Mouse (Mus musculus) stomach, postnatal 0 days (tissue): ENCODE data around the gene Syne3. TPM values are rescaled to one million over a fixed set of nuclear protein-coding genes. Genes with fewer than 3 reads are reported as not detected.

ENCODE experiments used
- ATAC-seq: fragments of 200-750 bp; cut with Nextera tagmentation; 2 replicates; pipeline ENCODE4 v1.8.0; 2017; ENCODE audit not compliant: low FRiP score, low TSS enrichment
- DNase-seq: peaks from one replicate; pipeline ENCODE4 v3.0.0-alpha.2; 2016; ENCODE audit warnings: low spot score
- H3K27ac ChIP-seq: fragments of 300-500 bp; sonication (generic); replicated peaks from 2 replicates; pipeline ENCODE4 v1.5.1; 2014; ENCODE audit warnings: mild to moderate bottlenecking, control low read depth
- H3K27me3 ChIP-seq: fragments of 300-500 bp; sonication (generic); 2 replicates; pipeline ENCODE4 v1.6.1; 2014; ENCODE audit warnings: low read length; ENCODE audit not compliant: control insufficient read depth, insufficient read depth
- H3K36me3 ChIP-seq: fragments of 300-500 bp; sonication (generic); 2 replicates; pipeline ENCODE4 v1.6.1; 2014; ENCODE audit warnings: low read length, mixed read lengths; ENCODE audit not compliant: control insufficient read depth, insufficient read depth
- H3K4me1 ChIP-seq: fragments of 300-500 bp; sonication (generic); replicated peaks from 2 replicates; pipeline ENCODE4 v1.6.1; 2014; ENCODE audit warnings: antibody characterized with exemption; ENCODE audit not compliant: control insufficient read depth, insufficient read depth
- H3K4me2 ChIP-seq: fragments of 300-500 bp; sonication (generic); replicated peaks from 2 replicates; pipeline ENCODE4 v1.6.1; 2014; ENCODE audit warnings: low read depth, mild to moderate bottlenecking, control low read depth, moderate library complexity
- H3K4me3 ChIP-seq: fragments of 300-500 bp; sonication (generic); 2 replicates; pipeline ENCODE4 v1.5.1; 2014; ENCODE audit warnings: low read depth, low read length, control low read depth
- H3K9ac ChIP-seq: fragments of 300-500 bp; sonication (generic); 2 replicates; pipeline ENCODE4 v1.6.1; 2014; ENCODE audit warnings: mild to moderate bottlenecking, low read length, control low read depth, mixed read lengths
- H3K9me3 ChIP-seq: fragments of 300-500 bp; sonication (generic); 2 replicates; pipeline ENCODE4 v1.6.1; 2016; ENCODE audit warnings: low read length; ENCODE audit not compliant: control insufficient read depth
- CTCF ChIP-seq: IDR thresholded peaks from 2 replicates; pipeline ENCODE4 v1.5.1; 2016; ENCODE audit warnings: antibody characterized with exemption, low read depth, mild to moderate bottlenecking, moderate library complexity
- EP300 ChIP-seq: optimal IDR thresholded peaks from 2 replicates; pipeline ENCODE3; 2016; ENCODE audit warnings: antibody characterized with exemption
- WGBS: fragments of 180-500 bp; shearing (Covaris S2); extraction: QIAGEN DNeasy Blood & Tissue Kit; methylation state at CpG from one replicate; pipeline ENCODE4 v1.1.7; 2014; 5-methylcytosine and 5-hydroxymethylcytosine counted together
- polyA plus RNA-seq: library from polyadenylated mRNA; unstranded; fragments of >200 nt; fragmentation: Nextera tagmentation; extraction: Ambion mirVana; gene quantifications from 2 replicates; pipeline ENCODE4 v1.2.1, GENCODE M21; 2015

The Syne3 gene
- polyA plus RNA-seq, 1 experiment from 2014 or later = 0.72 TPM

- no peak for TF ChIP-seq EP300
- no peak for TF ChIP-seq CTCF
- Histone ChIP-seq H3K4me2 (no peak overlapping the region), H3K9me3 (no peaks in the 10 kb centered on the region), H3K9ac (no peak overlapping the region), H3K4me3 (no peak overlapping the region), H3K27ac (no peak overlapping the region), H3K36me3 (no peaks in the 10 kb centered on the region), H3K27me3 (no peaks in the 10 kb centered on the region), H3K4me1 (no peaks in the 10 kb centered on the region; the same call in 1 of the 2 replicates)
- no peak for DNase-seq
- ATAC-seq = no peak; the same call in 1 of the 2 replicates
- WGBS = 75% methylated on average over 4 of the region's 4 CpGs
These were observed 40.0 kb downstream of the Syne3 start for GRCm38 (mm10) chr12:104969618-104970017.

DNA sequence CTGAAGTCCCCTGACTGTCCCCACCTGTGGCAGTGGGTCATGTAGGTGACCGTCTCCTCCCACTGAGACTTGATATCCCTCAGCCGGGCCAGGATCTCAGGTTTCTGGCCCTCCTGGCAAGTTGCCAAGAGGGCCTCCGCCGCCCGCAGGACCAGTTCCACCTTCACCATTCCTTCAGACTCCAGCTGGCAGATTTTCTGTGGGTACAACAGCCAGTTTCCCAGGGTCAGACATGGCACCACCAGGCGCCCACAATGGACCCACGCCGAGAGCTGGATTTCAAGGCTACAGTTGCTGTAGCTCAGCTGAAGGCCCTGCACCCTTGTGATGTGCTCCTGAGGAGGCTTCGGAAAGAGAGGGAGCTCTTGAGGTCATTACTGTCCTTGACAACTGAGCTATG, 40.4 kb downstream of the Syne3 start:
- no peak overlapping the region for H3K27ac ChIP-seq
- H3K27me3 ChIP-seq = no peaks in the 10 kb centered on the region
- no peaks in the 10 kb centered on the region for H3K36me3 ChIP-seq
- ATAC-seq = no peak
- H3K4me3 ChIP-seq = no peak overlapping the region
- TF ChIP-seq CTCF = no peak
- H3K9me3 ChIP-seq = no peaks in the 10 kb centered on the region
- no peak overlapping the region for H3K4me2 ChIP-seq
- H3K9ac ChIP-seq = no peak overlapping the region
- 63% methylated on average over 9 of the region's 9 CpGs for WGBS
- H3K4me1 ChIP-seq = no peaks in the 10 kb centered on the region; the same call in 1 of the 2 replicates
- no peak for DNase-seq

DNA sequence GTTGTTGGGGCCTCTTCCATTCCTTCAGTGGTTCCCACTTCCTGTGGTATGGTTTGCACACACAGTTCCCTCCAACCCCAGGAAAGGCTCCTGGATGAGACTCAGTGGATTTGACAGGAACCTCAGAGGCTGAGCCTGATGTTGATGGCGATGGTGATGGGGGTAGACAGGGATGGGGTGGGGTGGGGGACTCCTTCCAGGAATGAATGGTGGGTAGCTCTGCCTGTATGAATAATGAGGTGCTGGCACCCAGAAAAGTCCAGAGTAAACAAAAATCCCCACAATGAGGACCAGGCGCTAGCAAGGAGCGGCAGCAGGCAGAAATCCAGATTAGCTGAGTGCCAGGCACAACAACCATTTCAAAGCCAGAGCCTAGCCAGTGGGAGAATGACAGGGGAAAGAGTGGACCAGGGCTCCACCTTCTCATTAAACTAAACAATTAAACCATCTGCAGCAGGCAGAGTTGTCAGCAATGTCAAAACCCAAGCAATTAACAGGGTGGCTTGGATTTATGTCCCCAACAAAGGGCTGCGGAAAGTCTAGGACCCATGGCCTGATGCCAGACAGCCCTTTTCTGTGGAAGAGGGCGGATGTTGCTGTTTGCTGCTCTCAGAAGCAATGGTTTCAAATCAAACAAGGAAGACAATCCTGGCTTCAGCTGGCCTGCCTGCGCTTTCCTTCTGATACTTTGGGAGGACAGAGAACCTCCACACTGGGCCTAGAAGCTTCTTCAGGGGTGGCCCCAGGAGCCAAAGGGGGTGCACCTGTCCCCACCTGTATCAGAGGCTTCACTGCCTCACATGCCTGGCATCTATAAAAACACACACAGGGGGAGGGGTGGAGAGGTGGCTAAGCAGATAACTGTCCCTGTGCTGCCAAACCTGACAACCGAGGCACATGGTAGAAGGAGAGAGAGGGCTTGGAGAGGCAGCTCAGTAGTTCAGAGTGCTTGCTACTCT, 44.4 kb downstream of the Syne3 start:
- no peaks in the 10 kb centered on the region for H3K9me3 ChIP-seq
- no peak overlapping the region for H3K9ac ChIP-seq
- no peak for DNase-seq
- WGBS = 36% methylated on average over 7 of the region's 7 CpGs
- H3K27ac ChIP-seq = no peak overlapping the region
- H3K36me3 ChIP-seq = no peaks in the 10 kb centered on the region
- no peak overlapping the region for H3K4me2 ChIP-seq
- H3K4me1 ChIP-seq = no peaks in the 10 kb centered on the region; the same call in 1 of the 2 replicates
- ATAC-seq = no peak
- H3K4me3 ChIP-seq = no peak overlapping the region
- no peaks in the 10 kb centered on the region for H3K27me3 ChIP-seq
- TF ChIP-seq EP300 (no peak), CTCF (no peak)

DNA sequence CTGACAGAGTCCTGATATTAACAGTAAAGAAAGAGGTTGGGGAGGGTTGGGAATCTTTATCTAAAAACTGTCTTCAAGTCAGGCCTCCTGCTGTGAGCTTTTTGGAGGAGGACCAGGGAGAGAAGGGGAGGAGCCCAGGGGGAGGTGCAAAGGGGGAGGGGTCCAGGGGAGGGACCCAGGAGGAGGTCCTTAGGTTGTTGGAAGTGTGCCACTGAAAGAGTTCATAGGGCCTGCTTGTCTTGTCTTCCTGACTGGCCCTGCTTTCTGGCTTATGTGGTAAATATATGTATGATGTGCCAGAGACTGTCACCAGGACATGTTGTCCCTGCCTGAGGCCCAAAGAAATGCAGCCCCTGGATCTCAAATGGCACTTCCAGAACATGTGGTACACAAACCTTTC, 49.2 kb downstream of the Syne3 start:
- Histone ChIP-seq H3K27me3 (no peaks in the 10 kb centered on the region), H3K4me2 (no peak overlapping the region), H3K9ac (no peak overlapping the region), H3K27ac (no peak overlapping the region), H3K4me1 (no peaks in the 10 kb centered on the region; the same call in 1 of the 2 replicates), H3K36me3 (no peaks in the 10 kb centered on the region), H3K9me3 (no peaks in the 10 kb centered on the region), H3K4me3 (no peak overlapping the region)
- no peak for ATAC-seq
- DNase-seq = no peak
- no peak for TF ChIP-seq EP300
- no peak for TF ChIP-seq CTCF

- 63% methylated on average over 9 of the region's 9 CpGs for WGBS
- no peaks in the 10 kb centered on the region for H3K27me3 ChIP-seq
- H3K4me1 ChIP-seq = no peaks in the 10 kb centered on the region
- no peak overlapping the region for H3K4me3 ChIP-seq
- no peak overlapping the region for H3K9ac ChIP-seq
- ATAC-seq (no peak), DNase-seq (no peak)
- no peak overlapping the region for H3K4me2 ChIP-seq
- H3K27ac ChIP-seq = no peak overlapping the region
- no peaks in the 10 kb centered on the region for H3K9me3 ChIP-seq
- no peaks in the 10 kb centered on the region for H3K36me3 ChIP-seq
- TF ChIP-seq EP300 (no peak), CTCF (no peak)
These were observed 49.6 kb downstream of the Syne3 start for GRCm38 (mm10) chr12:104959966-104960365.

DNA sequence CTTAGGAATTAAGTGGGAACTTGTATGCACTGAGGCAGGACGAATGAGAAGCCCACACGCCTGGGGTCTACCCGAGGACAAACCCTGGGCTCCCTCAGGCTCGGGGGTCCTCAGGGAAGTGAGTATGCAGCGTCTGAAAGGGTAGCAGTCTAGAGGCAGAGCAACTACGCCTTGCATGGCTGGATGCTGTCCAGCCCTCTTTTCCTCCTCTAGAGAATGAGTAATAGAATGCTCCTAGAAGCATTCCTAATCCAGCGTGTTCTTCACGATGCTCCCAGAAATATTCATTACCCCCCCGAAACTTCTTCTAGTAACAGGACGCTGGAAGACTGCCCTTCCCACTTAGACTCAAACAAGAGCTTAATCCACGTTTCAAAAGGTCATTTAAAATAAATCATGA, 51.3 kb downstream of the Syne3 start:
- no peak for ATAC-seq
- Histone ChIP-seq H3K4me1 (no peaks in the 10 kb centered on the region), H3K4me2 (no peak overlapping the region), H3K27me3 (no peaks in the 10 kb centered on the region), H3K9ac (no peak overlapping the region), H3K9me3 (no peaks in the 10 kb centered on the region), H3K4me3 (no peak overlapping the region), H3K27ac (no peak overlapping the region), H3K36me3 (no peaks in the 10 kb centered on the region)
- 38% methylated on average over 11 of the region's 11 CpGs for WGBS
- no peak for TF ChIP-seq EP300
- TF ChIP-seq CTCF = no peak
- no peak for DNase-seq
